Mouse (Mus musculus) E14TG2a.4 (cell line): ENCODE data around the gene Zfp106.
"Not testable (repeated sequence)": the region's sequence is repeated elsewhere in the genome, so short reads cannot be mapped to it uniquely, and the experiment has no call there.

Experiments
- H3K27me3 ChIP-seq: 2 replicates; pipeline ENCODE4 v1.6.1; 2014; ENCODE audit warnings: low read length, control low read depth; ENCODE audit not compliant: insufficient read depth
- H3K36me3 ChIP-seq: 2 replicates; pipeline ENCODE4 v1.6.1; 2014; ENCODE audit warnings: low read length, control low read depth; ENCODE audit not compliant: insufficient read depth
- H3K4me1 ChIP-seq: replicated peaks from 2 replicates; pipeline ENCODE4 v1.6.1; 2014; ENCODE audit warnings: low read depth, low read length, control low read depth
- H3K4me3 ChIP-seq: replicated peaks from 2 replicates; pipeline ENCODE4 v1.5.1; 2014; ENCODE audit warnings: mild to moderate bottlenecking, low read length
- H3K9me3 ChIP-seq: 2 replicates; pipeline ENCODE4 v1.6.1; 2014; ENCODE audit warnings: low read length, control low read depth
- CTCF ChIP-seq: conservative IDR thresholded peaks from 2 replicates; pipeline ENCODE4 v1.5.1; 2014; ENCODE audit warnings: low read length
- NANOG ChIP-seq: IDR thresholded peaks from 2 replicates; pipeline ENCODE4 v1.6.1; 2014; ENCODE audit warnings: borderline replicate concordance, low read length, mixed read lengths
- POU5F1 ChIP-seq: IDR thresholded peaks from 2 replicates; pipeline ENCODE4 v1.6.1; 2014; ENCODE audit warnings: low read length, borderline replicate concordance

The Zfp106 gene

DNA sequence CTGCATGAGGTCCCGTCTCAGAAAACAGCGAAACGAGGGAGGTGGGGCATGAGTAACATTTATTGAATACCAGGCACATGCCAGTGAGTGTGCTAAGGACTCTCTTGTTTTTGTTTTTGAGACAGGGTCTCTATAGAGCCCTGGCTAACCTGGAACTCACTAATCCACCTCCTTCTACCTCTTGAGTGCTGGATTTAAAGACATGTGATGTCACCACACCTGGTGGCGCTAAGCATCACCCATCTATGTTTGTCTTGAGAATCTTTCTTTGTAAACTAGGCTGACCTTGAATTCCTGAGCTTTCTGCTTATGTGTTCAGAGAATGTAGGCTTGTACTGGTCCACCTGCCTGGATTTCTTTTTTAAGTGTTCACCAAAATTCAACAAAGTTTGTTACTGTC, 14.2 kb upstream of the Zfp106 start:
- Histone ChIP-seq H3K4me3 (no peak overlapping the region), H3K4me1 (peaks cover 20% of the 10 kb centered on the region), H3K9me3 (no peaks in the 10 kb centered on the region), H3K27me3 (no peaks in the 10 kb centered on the region), H3K36me3 (no peaks in the 10 kb centered on the region)
- no peak for TF ChIP-seq NANOG
- TF ChIP-seq POU5F1, result no peak
- TF ChIP-seq CTCF, result no peak

GRCm38 (mm10) chr2:120575978-120576377, 12.3 kb upstream of the Zfp106 start:
- no peaks in the 10 kb centered on the region for H3K36me3 ChIP-seq
- no peaks in the 10 kb centered on the region for H3K9me3 ChIP-seq
- no peak overlapping the region for H3K4me3 ChIP-seq
- H3K27me3 ChIP-seq, result no peaks in the 10 kb centered on the region
- no peak for TF ChIP-seq CTCF
- no peak for TF ChIP-seq NANOG
- no peak for TF ChIP-seq POU5F1
- peaks cover 21% of the 10 kb centered on the region for H3K4me1 ChIP-seq

GRCm38 (mm10) chr2:120575121-120575520, 11.5 kb upstream of the Zfp106 start:
- H3K4me3 ChIP-seq, result no peak overlapping the region
- H3K9me3 ChIP-seq, result no peaks in the 10 kb centered on the region
- no peak for TF ChIP-seq NANOG
- no peak for TF ChIP-seq CTCF
- TF ChIP-seq POU5F1, result no peak
- no peaks in the 10 kb centered on the region for H3K27me3 ChIP-seq
- no peaks in the 10 kb centered on the region for H3K36me3 ChIP-seq
- H3K4me1 ChIP-seq, result peaks cover 24% of the 10 kb centered on the region

GRCm38 (mm10) chr2:120572161-120572560, 8.5 kb upstream of the Zfp106 start:
- not testable (repeated sequence) for H3K36me3 ChIP-seq, H3K9me3 ChIP-seq, H3K4me3 ChIP-seq

GRCm38 (mm10) chr2:120571081-120571480, 7.4 kb upstream of the Zfp106 start:
- H3K4me1 ChIP-seq, result peaks cover 21% of the 10 kb centered on the region
- H3K36me3 ChIP-seq, result no peaks in the 10 kb centered on the region
- H3K4me3 ChIP-seq, result no peak overlapping the region
- no peaks in the 10 kb centered on the region for H3K9me3 ChIP-seq
- no peak for TF ChIP-seq NANOG
- no peak for TF ChIP-seq POU5F1
- no peaks in the 10 kb centered on the region for H3K27me3 ChIP-seq

More at GRCm38 (mm10) chr2:120572161-120572560, 8.5 kb upstream of the Zfp106 start:
- H3K27me3 ChIP-seq, result not testable (repeated sequence)
- H3K4me1 ChIP-seq, result peaks cover 15% of the 10 kb centered on the region

GRCm38 (mm10) chr2:120567798-120568320, 4.2 kb upstream of the Zfp106 start:
- no peak for TF ChIP-seq CTCF
- no peak for TF ChIP-seq NANOG
- TF ChIP-seq POU5F1, result no peak
- Histone ChIP-seq H3K36me3 (no peaks in the 10 kb centered on the region), H3K27me3 (no peaks in the 10 kb centered on the region), H3K4me1 (peaks cover 29% of the 10 kb centered on the region), H3K9me3 (no peaks in the 10 kb centered on the region), H3K4me3 (peak overlapping the region; percentile 87)

DNA sequence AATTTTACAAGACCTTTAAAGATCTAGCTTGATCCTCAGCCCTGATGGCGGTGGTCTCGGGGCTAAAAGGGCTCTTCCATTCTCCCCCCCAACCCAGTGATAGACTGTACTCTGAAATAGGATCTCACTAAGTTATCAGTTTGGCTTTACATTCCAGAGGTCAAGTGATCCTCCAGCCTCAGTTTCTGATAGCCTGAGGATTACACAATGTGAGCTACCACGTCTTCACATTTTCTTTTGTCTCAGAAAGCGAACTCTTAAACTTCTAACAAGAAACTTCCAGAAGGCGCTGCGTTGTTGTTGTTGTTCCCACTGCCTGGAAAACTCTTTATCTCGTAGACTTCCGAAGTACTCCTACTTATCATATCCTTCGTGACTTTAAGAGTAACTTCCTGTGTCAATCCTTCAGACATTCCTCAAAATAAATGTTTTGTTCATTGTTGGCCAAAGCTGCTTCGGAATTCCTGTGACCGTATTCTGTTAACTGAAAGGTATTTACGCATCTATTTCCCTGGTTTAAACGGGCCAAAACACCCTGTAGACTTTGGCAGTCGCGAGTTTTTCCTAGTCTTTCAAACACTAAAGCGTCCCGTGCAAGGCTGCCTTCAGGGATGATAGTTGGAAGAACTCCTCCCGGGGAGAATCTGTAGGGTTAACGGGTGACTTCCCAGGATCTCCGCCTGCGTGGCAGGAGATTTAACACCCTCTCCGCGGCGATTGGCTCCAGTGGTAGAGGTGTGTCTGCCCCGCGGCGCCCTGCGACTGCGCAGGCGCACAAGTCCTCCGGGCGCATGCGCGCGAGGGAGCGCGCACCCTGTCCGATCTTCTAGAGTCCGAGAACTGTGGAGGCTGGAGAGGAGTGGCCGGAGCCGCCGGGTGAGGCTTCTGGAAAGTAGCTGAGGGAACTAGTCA, 3.5 kb upstream of the Zfp106 start, which contains the start of gene Snap23:
TSS of gene Snap23 (plus strand) at position 786 of the 912 bp plus-strand sequence.
- Histone ChIP-seq H3K4me3 (peak within 1 kb of the TSS; percentile 87), H3K4me1 (peaks cover 29% of the 10 kb centered on the region), H3K36me3 (no peaks in the 10 kb centered on the region), H3K9me3 (no peaks in the 10 kb centered on the region), H3K27me3 (no peaks in the 10 kb centered on the region)
- TF ChIP-seq POU5F1 (no peak), NANOG (no peak), CTCF (no peak)

DNA sequence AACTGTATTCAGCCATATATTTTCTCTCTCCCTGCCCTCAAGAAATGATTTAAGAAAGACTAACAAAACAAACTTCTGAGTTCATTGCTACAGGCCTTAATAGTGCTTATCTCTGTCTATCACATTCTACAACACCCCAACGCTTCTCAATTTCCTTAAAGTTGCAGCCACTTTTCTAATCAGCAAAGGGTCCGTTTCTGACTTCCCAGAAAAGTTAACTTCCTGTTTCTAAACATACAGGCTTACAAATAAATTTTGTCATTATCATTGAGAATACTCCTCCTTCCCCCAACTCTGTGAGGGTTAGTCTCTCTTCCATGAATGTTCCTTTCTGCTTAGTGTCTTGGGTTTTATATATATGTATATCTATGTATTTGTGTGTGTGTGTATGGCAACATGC, 1.7 kb upstream of the Zfp106 start:
- H3K36me3 ChIP-seq, result peaks cover 16% of the 10 kb centered on the region
- peaks cover 39% of the 10 kb centered on the region for H3K4me1 ChIP-seq
- no peaks in the 10 kb centered on the region for H3K9me3 ChIP-seq
- H3K4me3 ChIP-seq, result no peak overlapping the region
- H3K27me3 ChIP-seq, result no peaks in the 10 kb centered on the region
- TF ChIP-seq POU5F1 (no peak), CTCF (no peak), NANOG (no peak)

- H3K9me3 ChIP-seq, H3K4me3 ChIP-seq, H3K27me3 ChIP-seq: not testable (repeated sequence)
- Histone ChIP-seq H3K4me1 (peaks cover 45% of the 10 kb centered on the region), H3K36me3 (peaks cover 18% of the 10 kb centered on the region)
These were observed 1.0 kb upstream of the Zfp106 start for GRCm38 (mm10) chr2:120564548-120565188.
